Comparison of ENCODE assay signal across 14 mouse cellular contexts in the genomic region with DNA sequence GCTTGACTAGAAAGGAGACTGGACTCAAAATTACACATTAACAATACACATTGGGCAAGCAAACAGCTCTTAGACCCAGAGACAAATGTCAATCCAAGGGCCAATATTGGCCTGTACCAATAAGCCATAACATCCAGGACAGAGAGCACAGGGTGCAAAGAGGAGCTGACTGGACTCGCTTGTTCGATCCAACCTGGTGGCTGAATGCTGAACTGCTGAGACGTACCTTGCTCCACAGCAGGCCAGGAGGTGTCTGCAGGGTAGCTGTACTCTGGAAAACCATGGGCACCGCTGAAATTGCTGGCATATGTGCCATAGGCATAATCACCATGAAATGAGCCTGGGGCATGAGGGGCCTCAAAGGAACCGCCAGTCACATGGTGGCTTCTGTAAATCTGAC.
"Had no signal": no experiment of that assay in that cellular context is flagged by ENCODE, and none has a peak within 500 bp of the region (broad histone marks: within the 10 kb centered on the region; RNA-seq: fewer than 3 reads in every experiment).

No protein-coding gene starts in this region.

- H3K4me2 ChIP-seq: limb, embryonic 13.5 days; liver, embryonic 13.5 days; midbrain, embryonic 12.5 days; midbrain, embryonic 15.5 days; neural tube, embryonic 13.5 days had no signal

- ATAC-seq: lung, postnatal 0 days; midbrain, embryonic 15.5 days had no signal

- DNase-seq: kidney, adult 18-20 months; kidney, postnatal 36 days; liver, embryonic 13.5 days; lung, adult 18-20 months; thymus, adult 2 months; thymus, postnatal 25 days had no signal

- H3K4me3 ChIP-seq: limb, embryonic 10.5 days; limb, embryonic 13.5 days; liver, embryonic 13.5 days; midbrain, embryonic 12.5 days; midbrain, embryonic 15.5 days; neural tube, embryonic 13.5 days had no signal

- H3K9me3 ChIP-seq: limb, embryonic 10.5 days; limb, embryonic 13.5 days; liver, embryonic 13.5 days; midbrain, embryonic 12.5 days; midbrain, embryonic 15.5 days; neural tube, embryonic 13.5 days had no signal

- H3K9ac ChIP-seq: limb, embryonic 13.5 days; liver, embryonic 13.5 days; midbrain, embryonic 12.5 days; midbrain, embryonic 15.5 days; neural tube, embryonic 13.5 days had no signal

- H3K4me1 ChIP-seq: limb, embryonic 10.5 days; limb, embryonic 13.5 days; liver, embryonic 13.5 days; midbrain, embryonic 12.5 days; midbrain, embryonic 15.5 days had no signal

- H3K27me3 ChIP-seq: limb, embryonic 13.5 days; liver, embryonic 13.5 days; midbrain, embryonic 12.5 days; midbrain, embryonic 15.5 days; neural tube, embryonic 13.5 days had no signal

- H3K27ac ChIP-seq: kidney, postnatal 0 days; limb, embryonic 10.5 days; limb, embryonic 13.5 days; liver, embryonic 13.5 days; macrophage; midbrain, embryonic 12.5 days; midbrain, embryonic 15.5 days; neural tube, embryonic 13.5 days had no signal
